Mouse (Mus musculus): ENCODE results near the gene Faf1. TPM values are rescaled to one million over a fixed set of nuclear protein-coding genes. Genes with fewer than 3 reads are reported as not detected.

The Faf1 gene
- polyA plus RNA-seq, 1 experiment from 2014 or later, result 48.4 TPM

GRCm38 (mm10) chr4:109653251-109653650 is 23.1 kb upstream of the Faf1 start:
- ATAC-seq (ENCODE audit: low FRiP score, low TSS enrichment), result no peak
- H3K4me1 ChIP-seq (ENCODE audit: control insufficient read depth, insufficient read depth, low read length), result no peaks in the 10 kb centered on the region
- H3K27me3 ChIP-seq (ENCODE audit: control insufficient read depth, insufficient read depth, low read length), result peaks cover 46% of the 10 kb centered on the region
- DNase-seq, result no peak
- no peak overlapping the region for H3K9ac ChIP-seq (replicated peaks; ENCODE audit: low read length)
- no peak overlapping the region for H3K4me2 ChIP-seq (ENCODE audit: low read length)
- no peak overlapping the region for H3K4me3 ChIP-seq (replicated peaks; ENCODE audit: low read depth, low read length)
- H3K27ac ChIP-seq (replicated peaks; ENCODE audit: low read depth, low read length), result no peak overlapping the region
- H3K9me3 ChIP-seq (ENCODE audit: control insufficient read depth, low read length), result no peaks in the 10 kb centered on the region
- no peaks in the 10 kb centered on the region for H3K36me3 ChIP-seq (ENCODE audit: control insufficient read depth, insufficient read depth, low read length)

GRCm38 (mm10) chr4:109654701-109655100 is 21.7 kb upstream of the Faf1 start:
- Histone ChIP-seq H3K4me1 (ENCODE audit: control insufficient read depth, insufficient read depth, low read length) (no peaks in the 10 kb centered on the region), H3K27me3 (ENCODE audit: control insufficient read depth, insufficient read depth, low read length) (peaks cover 59% of the 10 kb centered on the region), H3K4me3 (replicated peaks; ENCODE audit: low read depth, low read length) (no peak overlapping the region), H3K27ac (replicated peaks; ENCODE audit: low read depth, low read length) (no peak overlapping the region), H3K9me3 (ENCODE audit: control insufficient read depth, low read length) (no peaks in the 10 kb centered on the region), H3K9ac (replicated peaks; ENCODE audit: low read length) (no peak overlapping the region), H3K4me2 (ENCODE audit: low read length) (no peak overlapping the region), H3K36me3 (ENCODE audit: control insufficient read depth, insufficient read depth, low read length) (no peaks in the 10 kb centered on the region)
- WGBS, result 56% methylated on average over 2 of the region's 2 CpGs
- ATAC-seq (ENCODE audit: low FRiP score, low TSS enrichment) (no peak), DNase-seq (no peak)

- no peak for DNase-seq
- no peaks in the 10 kb centered on the region for H3K36me3 ChIP-seq (ENCODE audit: control insufficient read depth, insufficient read depth, low read length)
- no peak overlapping the region for H3K4me3 ChIP-seq (replicated peaks; ENCODE audit: low read depth, low read length)
- ATAC-seq (ENCODE audit: low FRiP score, low TSS enrichment), result no peak
- no peaks in the 10 kb centered on the region for H3K9me3 ChIP-seq (ENCODE audit: control insufficient read depth, low read length)
- peaks cover 68% of the 10 kb centered on the region for H3K27me3 ChIP-seq (ENCODE audit: control insufficient read depth, insufficient read depth, low read length)
- H3K27ac ChIP-seq (replicated peaks; ENCODE audit: low read depth, low read length), result no peak overlapping the region
- no peak overlapping the region for H3K9ac ChIP-seq (replicated peaks; ENCODE audit: low read length)
- no peaks in the 10 kb centered on the region for H3K4me1 ChIP-seq (ENCODE audit: control insufficient read depth, insufficient read depth, low read length)
- H3K4me2 ChIP-seq (ENCODE audit: low read length), result no peak overlapping the region
- 37% methylated on average over 2 of the region's 2 CpGs for WGBS
Observed at GRCm38 (mm10) chr4:109655738-109656137, 20.6 kb upstream of the Faf1 start.

- Histone ChIP-seq H3K4me1 (ENCODE audit: control insufficient read depth, insufficient read depth, low read length) (no peaks in the 10 kb centered on the region), H3K36me3 (ENCODE audit: control insufficient read depth, insufficient read depth, low read length) (no peaks in the 10 kb centered on the region), H3K4me3 (replicated peaks; ENCODE audit: low read depth, low read length) (no peak overlapping the region), H3K27me3 (ENCODE audit: control insufficient read depth, insufficient read depth, low read length) (peaks cover 72% of the 10 kb centered on the region), H3K4me2 (ENCODE audit: low read length) (no peak overlapping the region), H3K9ac (replicated peaks; ENCODE audit: low read length) (no peak overlapping the region), H3K27ac (replicated peaks; ENCODE audit: low read depth, low read length) (no peak overlapping the region), H3K9me3 (ENCODE audit: control insufficient read depth, low read length) (no peaks in the 10 kb centered on the region)
- DNase-seq (no peak), ATAC-seq (ENCODE audit: low FRiP score, low TSS enrichment) (no peak)
- WGBS, result 11% methylated on average over 4 of the region's 4 CpGs
Observed at GRCm38 (mm10) chr4:109656301-109656700, 20.1 kb upstream of the Faf1 start.

GRCm38 (mm10) chr4:109657021-109657850 is 19.2 kb upstream of the Faf1 start:
- H3K4me2 ChIP-seq (ENCODE audit: low read length), result peak overlapping the region; percentile 42
- DNase-seq, result peak; percentile 44
- peaks cover 80% of the 10 kb centered on the region for H3K27me3 ChIP-seq (ENCODE audit: control insufficient read depth, insufficient read depth, low read length)
- peak; percentile 48; the same call in 1 of the 2 replicates for ATAC-seq (ENCODE audit: low FRiP score, low TSS enrichment)
- H3K4me1 ChIP-seq (ENCODE audit: control insufficient read depth, insufficient read depth, low read length), result no peaks in the 10 kb centered on the region
- peak overlapping the region; percentile 19 for H3K4me3 ChIP-seq (replicated peaks; ENCODE audit: low read depth, low read length)
- no peaks in the 10 kb centered on the region for H3K36me3 ChIP-seq (ENCODE audit: control insufficient read depth, insufficient read depth, low read length)
- H3K9me3 ChIP-seq (ENCODE audit: control insufficient read depth, low read length), result no peaks in the 10 kb centered on the region
- H3K27ac ChIP-seq (replicated peaks; ENCODE audit: low read depth, low read length), result no peak overlapping the region
- 0 out of 2 replicates have a peak overlapping the region, but pooled peaks have one; percentile 9 for H3K9ac ChIP-seq (replicated peaks; ENCODE audit: low read length)
- WGBS, result under 1% methylated on average over 53 of the region's 53 CpGs

GRCm38 (mm10) chr4:109657851-109658500 is 18.4 kb upstream of the Faf1 start:
- H3K9ac ChIP-seq (replicated peaks; ENCODE audit: low read length), result no peak overlapping the region
- WGBS, result 2% methylated on average over 20 of the region's 20 CpGs
- peaks cover 83% of the 10 kb centered on the region for H3K27me3 ChIP-seq (ENCODE audit: control insufficient read depth, insufficient read depth, low read length)
- no peaks in the 10 kb centered on the region for H3K4me1 ChIP-seq (ENCODE audit: control insufficient read depth, insufficient read depth, low read length)
- DNase-seq (peak; percentile 31), ATAC-seq (ENCODE audit: low FRiP score, low TSS enrichment) (no peak)
- H3K27ac ChIP-seq (replicated peaks; ENCODE audit: low read depth, low read length), result no peak overlapping the region
- H3K36me3 ChIP-seq (ENCODE audit: control insufficient read depth, insufficient read depth, low read length), result no peaks in the 10 kb centered on the region
- no peaks in the 10 kb centered on the region for H3K9me3 ChIP-seq (ENCODE audit: control insufficient read depth, low read length)
- peak overlapping the region; percentile 42; the same call in 1 of the 2 replicates for H3K4me2 ChIP-seq (ENCODE audit: low read length)
- no peak overlapping the region for H3K4me3 ChIP-seq (replicated peaks; ENCODE audit: low read depth, low read length)

GRCm38 (mm10) chr4:109658826-109659225 is 17.6 kb upstream of the Faf1 start:
- H3K4me3 ChIP-seq (replicated peaks; ENCODE audit: low read depth, low read length), result no peak overlapping the region
- no peak overlapping the region for H3K27ac ChIP-seq (replicated peaks; ENCODE audit: low read depth, low read length)
- peaks cover 81% of the 10 kb centered on the region for H3K27me3 ChIP-seq (ENCODE audit: control insufficient read depth, insufficient read depth, low read length)
- no peaks in the 10 kb centered on the region for H3K36me3 ChIP-seq (ENCODE audit: control insufficient read depth, insufficient read depth, low read length)
- no peak overlapping the region for H3K4me2 ChIP-seq (ENCODE audit: low read length)
- peak; percentile 22 for DNase-seq
- no peak overlapping the region for H3K9ac ChIP-seq (replicated peaks; ENCODE audit: low read length)
- H3K4me1 ChIP-seq (ENCODE audit: control insufficient read depth, insufficient read depth, low read length), result no peaks in the 10 kb centered on the region
- no peak for ATAC-seq (ENCODE audit: low FRiP score, low TSS enrichment)
- WGBS, result 5% methylated on average over 8 of the region's 8 CpGs
- H3K9me3 ChIP-seq (ENCODE audit: control insufficient read depth, low read length), result no peaks in the 10 kb centered on the region

- Histone ChIP-seq H3K9ac (replicated peaks; ENCODE audit: low read length) (no peak overlapping the region), H3K9me3 (ENCODE audit: control insufficient read depth, low read length) (no peaks in the 10 kb centered on the region), H3K27ac (replicated peaks; ENCODE audit: low read depth, low read length) (no peak overlapping the region), H3K27me3 (ENCODE audit: control insufficient read depth, insufficient read depth, low read length) (peaks cover 82% of the 10 kb centered on the region), H3K36me3 (ENCODE audit: control insufficient read depth, insufficient read depth, low read length) (no peaks in the 10 kb centered on the region), H3K4me1 (ENCODE audit: control insufficient read depth, insufficient read depth, low read length) (no peaks in the 10 kb centered on the region), H3K4me2 (ENCODE audit: low read length) (no peak overlapping the region), H3K4me3 (replicated peaks; ENCODE audit: low read depth, low read length) (no peak overlapping the region)
- DNase-seq (peak; percentile 15), ATAC-seq (ENCODE audit: low FRiP score, low TSS enrichment) (no peak)
- 20% methylated on average over 2 of the region's 2 CpGs for WGBS
Observed at GRCm38 (mm10) chr4:109659571-109659970, 16.8 kb upstream of the Faf1 start.

- no peak for DNase-seq
- Histone ChIP-seq H3K4me3 (replicated peaks; ENCODE audit: low read depth, low read length) (no peak overlapping the region), H3K9ac (replicated peaks; ENCODE audit: low read length) (no peak overlapping the region), H3K36me3 (ENCODE audit: control insufficient read depth, insufficient read depth, low read length) (no peaks in the 10 kb centered on the region), H3K4me2 (ENCODE audit: low read length) (no peak overlapping the region), H3K27ac (replicated peaks; ENCODE audit: low read depth, low read length) (no peak overlapping the region), H3K4me1 (ENCODE audit: control insufficient read depth, insufficient read depth, low read length) (peaks cover 7% of the 10 kb centered on the region), H3K9me3 (ENCODE audit: control insufficient read depth, low read length) (no peaks in the 10 kb centered on the region), H3K27me3 (ENCODE audit: control insufficient read depth, insufficient read depth, low read length) (peaks cover 81% of the 10 kb centered on the region)
- no peak for ATAC-seq (ENCODE audit: low FRiP score, low TSS enrichment)
- WGBS, result 33% methylated on average over 3 of the region's 3 CpGs
Observed at GRCm38 (mm10) chr4:109660568-109660967, 15.8 kb upstream of the Faf1 start.

Data from midbrain, embryonic 14.5 days (tissue).